Mouse (Mus musculus): Measurements from ENCODE around the gene Arhgef15. TPM values are rescaled to one million over a fixed set of nuclear protein-coding genes. Genes with fewer than 3 reads are reported as not detected.

Arhgef15 gene
- polyA plus RNA-seq, 1 experiment from 2014 or later: 1.8 TPM

GRCm38 (mm10) chr11:68902367-68902766, 54.9 kb downstream of the Arhgef15 start:
- H3K27ac ChIP-seq (ENCODE audit: low read depth): no peak overlapping the region
- DNase-seq (no peak), ATAC-seq (no peak)
- H3K9ac ChIP-seq (replicated peaks): peak overlapping the region; percentile 98
- peak overlapping the region; percentile 80 for H3K4me2 ChIP-seq (ENCODE audit: low read depth, low read length)
- 5% methylated on average over 11 of the region's 11 CpGs for WGBS (ENCODE audit: insufficient replicate concordance)
- no peaks in the 10 kb centered on the region for H3K9me3 ChIP-seq (ENCODE audit: low read length)
- peaks cover 45% of the 10 kb centered on the region for H3K36me3 ChIP-seq (replicated peaks; ENCODE audit: insufficient read depth, low read length)
- no peaks in the 10 kb centered on the region for H3K27me3 ChIP-seq (ENCODE audit: insufficient read depth, low read length)
- TF ChIP-seq CTCF (IDR thresholded peaks at IDR 0.05; ENCODE audit: low read depth): no peak
- TF ChIP-seq EP300 (IDR thresholded peaks at IDR 0.05; ENCODE audit: low read depth): no peak
- peak overlapping the region; percentile 85 for H3K4me3 ChIP-seq (ENCODE audit: low read depth, low read length)
- H3K4me1 ChIP-seq (ENCODE audit: insufficient read depth): peaks cover 25% of the 10 kb centered on the region

GRCm38 (mm10) chr11:68902047-68902364, 55.3 kb downstream of the Arhgef15 start:
- Histone ChIP-seq H3K9me3 (ENCODE audit: low read length) (no peaks in the 10 kb centered on the region), H3K4me1 (ENCODE audit: insufficient read depth) (peaks cover 25% of the 10 kb centered on the region), H3K27me3 (ENCODE audit: insufficient read depth, low read length) (no peaks in the 10 kb centered on the region), H3K27ac (ENCODE audit: low read depth) (peak overlapping the region; percentile 92), H3K36me3 (replicated peaks; ENCODE audit: insufficient read depth, low read length) (peaks cover 42% of the 10 kb centered on the region), H3K9ac (replicated peaks) (peak overlapping the region; percentile 98), H3K4me2 (ENCODE audit: low read depth, low read length) (peak overlapping the region; percentile 80), H3K4me3 (ENCODE audit: low read depth, low read length) (peak overlapping the region; percentile 85)
- ATAC-seq: 0 out of 2 replicates have a peak, but pooled peaks have one; percentile 0
- TF ChIP-seq CTCF (IDR thresholded peaks at IDR 0.05; ENCODE audit: low read depth) (no peak), EP300 (IDR thresholded peaks at IDR 0.05; ENCODE audit: low read depth) (no peak)
- DNase-seq: no peak
- WGBS (ENCODE audit: insufficient replicate concordance): 0% methylated on average over 10 of the region's 10 CpGs

- DNase-seq (peak; percentile 98), ATAC-seq (peak; percentile 91)
- H3K4me2 ChIP-seq (ENCODE audit: low read depth, low read length): peak within 1 kb of the TSS; percentile 80
- H3K27ac ChIP-seq (ENCODE audit: low read depth): peak within 1 kb of the TSS; percentile 92
- H3K4me3 ChIP-seq (ENCODE audit: low read depth, low read length): peak within 1 kb of the TSS; percentile 85
- no peaks in the 10 kb centered on the region for H3K27me3 ChIP-seq (ENCODE audit: insufficient read depth, low read length)
- H3K9ac ChIP-seq (replicated peaks): peak within 1 kb of the TSS; percentile 98
- peaks cover 39% of the 10 kb centered on the region for H3K36me3 ChIP-seq (replicated peaks; ENCODE audit: insufficient read depth, low read length)
- TF ChIP-seq EP300 (IDR thresholded peaks at IDR 0.05; ENCODE audit: low read depth): peak; percentile 93
- TF ChIP-seq CTCF (IDR thresholded peaks at IDR 0.05; ENCODE audit: low read depth): peak; percentile 100
- no peaks in the 10 kb centered on the region for H3K9me3 ChIP-seq (ENCODE audit: low read length)
- WGBS (ENCODE audit: insufficient replicate concordance): under 1% methylated on average over 52 of the region's 52 CpGs
- H3K4me1 ChIP-seq (ENCODE audit: insufficient read depth): peaks cover 25% of the 10 kb centered on the region
Observed at GRCm38 (mm10) chr11:68901351-68902046, 55.8 kb downstream of the Arhgef15 start, which contains the start of gene Rpl26. TSS of gene Rpl26 (plus strand) at chr11:68901583.

- ATAC-seq (no peak), DNase-seq (no peak)
- 31% methylated on average over 31 of the region's 31 CpGs for WGBS (ENCODE audit: insufficient replicate concordance)
- Histone ChIP-seq H3K4me3 (ENCODE audit: low read depth, low read length) (peak overlapping the region; percentile 85), H3K4me1 (ENCODE audit: insufficient read depth) (peaks cover 27% of the 10 kb centered on the region), H3K4me2 (ENCODE audit: low read depth, low read length) (peak overlapping the region; percentile 78), H3K9ac (replicated peaks) (peak overlapping the region; percentile 59), H3K36me3 (replicated peaks; ENCODE audit: insufficient read depth, low read length) (peaks cover 32% of the 10 kb centered on the region), H3K9me3 (ENCODE audit: low read length) (no peaks in the 10 kb centered on the region), H3K27ac (ENCODE audit: low read depth) (no peak overlapping the region), H3K27me3 (ENCODE audit: insufficient read depth, low read length) (no peaks in the 10 kb centered on the region)
- TF ChIP-seq EP300 (IDR thresholded peaks at IDR 0.05; ENCODE audit: low read depth) (no peak), CTCF (IDR thresholded peaks at IDR 0.05; ENCODE audit: low read depth) (no peak)
Observed at GRCm38 (mm10) chr11:68900519-68901350, 56.5 kb downstream of the Arhgef15 start.

- Histone ChIP-seq H3K4me2 (ENCODE audit: low read depth, low read length) (no peak overlapping the region), H3K27me3 (ENCODE audit: insufficient read depth, low read length) (no peaks in the 10 kb centered on the region), H3K9me3 (ENCODE audit: low read length) (no peaks in the 10 kb centered on the region), H3K27ac (ENCODE audit: low read depth) (no peak overlapping the region), H3K36me3 (replicated peaks; ENCODE audit: insufficient read depth, low read length) (peaks cover 23% of the 10 kb centered on the region), H3K9ac (replicated peaks) (no peak overlapping the region), H3K4me1 (ENCODE audit: insufficient read depth) (peaks cover 27% of the 10 kb centered on the region), H3K4me3 (ENCODE audit: low read depth, low read length) (no peak overlapping the region)
- no peak for TF ChIP-seq EP300 (IDR thresholded peaks at IDR 0.05; ENCODE audit: low read depth)
- TF ChIP-seq CTCF (IDR thresholded peaks at IDR 0.05; ENCODE audit: low read depth): no peak
- WGBS (ENCODE audit: insufficient replicate concordance): 74% methylated on average over 8 of the region's 8 CpGs
- no peak for ATAC-seq
- no peak for DNase-seq
Observed at GRCm38 (mm10) chr11:68899815-68900214, 57.5 kb downstream of the Arhgef15 start.

- H3K36me3 ChIP-seq (replicated peaks; ENCODE audit: insufficient read depth, low read length): peaks cover 13% of the 10 kb centered on the region
- DNase-seq: no peak
- no peak overlapping the region for H3K9ac ChIP-seq (replicated peaks)
- ATAC-seq: no peak
- H3K4me3 ChIP-seq (ENCODE audit: low read depth, low read length): no peak overlapping the region
- TF ChIP-seq EP300 (IDR thresholded peaks at IDR 0.05; ENCODE audit: low read depth) (no peak), CTCF (IDR thresholded peaks at IDR 0.05; ENCODE audit: low read depth) (no peak)
- H3K4me1 ChIP-seq (ENCODE audit: insufficient read depth): peaks cover 27% of the 10 kb centered on the region
- H3K9me3 ChIP-seq (ENCODE audit: low read length): no peaks in the 10 kb centered on the region
- H3K27ac ChIP-seq (ENCODE audit: low read depth): 0 out of 2 replicates have a peak overlapping the region, but pooled peaks have one; percentile 11
- no peak overlapping the region for H3K4me2 ChIP-seq (ENCODE audit: low read depth, low read length)
- no peaks in the 10 kb centered on the region for H3K27me3 ChIP-seq (ENCODE audit: insufficient read depth, low read length)
- WGBS (ENCODE audit: insufficient replicate concordance): 46% methylated on average over 6 of the region's 6 CpGs
Observed at GRCm38 (mm10) chr11:68898790-68899189, 58.5 kb downstream of the Arhgef15 start.

Data from liver, postnatal 0 days (tissue).